Mouse (Mus musculus): Measurements from ENCODE around the gene Rtl10.
"Not testable (repeated sequence)": the region's sequence is repeated elsewhere in the genome, so short reads cannot be mapped to it uniquely, and the experiment has no call there.

The Rtl10 gene

DNA sequence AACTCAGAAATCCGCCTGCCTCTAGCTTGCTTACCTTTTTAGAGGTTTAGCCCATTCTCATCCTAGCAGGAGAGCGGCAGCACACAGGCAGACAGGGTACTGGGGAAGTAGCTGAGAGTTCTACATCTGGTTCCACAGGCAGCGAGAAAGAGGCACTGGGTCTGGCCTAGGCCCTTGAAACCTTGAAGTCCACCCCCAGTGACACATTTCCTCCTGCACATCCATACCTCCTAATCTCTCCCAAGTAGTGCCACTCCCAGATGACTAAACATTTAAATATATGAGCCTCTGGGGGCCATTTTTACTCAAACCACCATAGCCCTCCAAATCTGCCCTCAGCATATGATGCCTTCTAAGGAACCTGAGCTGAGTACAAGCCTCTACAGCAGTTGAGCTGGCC is 16.3 kb upstream of the Rtl10 start:
- no peak for DNase-seq (ENCODE audit: low spot score in 2 of 2)

- no peak for DNase-seq (ENCODE audit: low spot score in 2 of 2)
Measured at GRCm38 (mm10) chr16:18483839-18484238, 14.9 kb upstream of the Rtl10 start.

GRCm38 (mm10) chr16:18484386-18484785 is 14.3 kb upstream of the Rtl10 start:
- DNase-seq (ENCODE audit: low spot score in 2 of 2) = no peak

GRCm38 (mm10) chr16:18484794-18485435 is 13.8 kb upstream of the Rtl10 start:
- no peak for DNase-seq (ENCODE audit: low spot score in 2 of 2)

DNA sequence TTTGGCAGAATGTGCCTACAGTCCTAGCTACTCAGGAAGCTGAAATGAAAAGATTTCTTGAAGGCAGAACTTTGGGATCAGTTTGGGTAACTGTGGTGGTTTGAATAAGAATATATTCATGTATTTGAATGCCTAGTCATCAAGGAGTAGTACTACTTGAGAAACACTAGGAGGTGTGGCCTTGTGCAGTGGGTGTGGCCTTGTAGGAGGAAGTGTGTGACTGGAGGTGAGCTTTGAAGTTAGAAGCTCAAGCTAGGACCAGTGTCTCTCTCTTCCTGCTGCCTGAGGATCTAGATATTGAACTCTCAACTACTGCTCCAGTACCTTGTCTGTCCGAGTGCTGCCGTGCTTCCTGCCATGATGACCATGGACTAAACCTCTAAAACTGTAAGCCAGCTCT is 12.6 kb upstream of the Rtl10 start:
- no peak for DNase-seq (ENCODE audit: low spot score in 2 of 2)

DNA sequence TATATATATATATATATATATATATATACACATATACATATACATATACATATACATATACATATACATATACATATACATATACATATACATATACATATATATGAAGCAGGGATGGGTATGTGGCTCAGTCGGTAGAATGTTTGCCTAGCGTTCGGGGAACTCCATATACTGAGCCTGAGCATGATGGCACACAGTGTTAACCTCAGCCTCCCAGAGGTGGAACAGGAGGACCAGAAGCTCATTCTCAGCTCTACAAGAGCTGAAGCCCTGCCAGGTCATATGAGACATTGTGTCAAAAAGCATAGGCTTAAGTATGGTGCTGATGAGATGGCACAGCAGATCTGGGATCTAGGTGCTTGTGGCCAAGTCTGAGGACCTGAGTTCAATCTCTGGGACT is 8.4 kb upstream of the Rtl10 start:
- no peak for DNase-seq (ENCODE audit: low spot score in 2 of 2)

- DNase-seq (ENCODE audit: low spot score in 2 of 2) = no peak
Measured at GRCm38 (mm10) chr16:18490894-18491293, 7.8 kb upstream of the Rtl10 start.

- no peak for DNase-seq (ENCODE audit: low spot score in 2 of 2)
Measured at GRCm38 (mm10) chr16:18497865-18498515, 711 bp upstream of the Rtl10 start.

DNA sequence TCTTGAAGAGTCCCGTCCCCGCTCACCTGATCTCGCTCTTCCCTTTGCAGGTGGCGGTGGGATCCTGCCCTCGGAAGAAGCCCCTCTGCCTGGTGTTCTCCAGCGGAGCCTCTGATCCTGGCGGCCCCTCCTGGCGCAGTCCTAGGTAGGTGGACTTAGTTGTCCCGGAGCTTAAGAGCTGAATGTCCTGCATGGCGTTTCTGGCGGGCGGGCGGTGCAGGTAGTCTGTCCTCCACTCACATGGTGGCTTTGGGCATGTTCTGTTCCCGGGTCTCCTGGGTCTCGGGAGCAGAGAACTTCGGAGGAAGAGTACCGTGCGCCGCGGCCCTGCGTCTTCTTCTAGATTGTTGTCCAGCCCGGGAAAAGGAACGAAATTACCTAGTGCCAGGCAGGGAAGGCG is 295 bp downstream of the Rtl10 start:
- DNase-seq (ENCODE audit: low spot score in 2 of 2) = no peak

GRCm38 (mm10) chr16:18501531-18501930 is 2.8 kb downstream of the Rtl10 start:
- peak; percentile 48 to 51 for DNase-seq (ENCODE audit: low spot score in 2 of 2)

DNA sequence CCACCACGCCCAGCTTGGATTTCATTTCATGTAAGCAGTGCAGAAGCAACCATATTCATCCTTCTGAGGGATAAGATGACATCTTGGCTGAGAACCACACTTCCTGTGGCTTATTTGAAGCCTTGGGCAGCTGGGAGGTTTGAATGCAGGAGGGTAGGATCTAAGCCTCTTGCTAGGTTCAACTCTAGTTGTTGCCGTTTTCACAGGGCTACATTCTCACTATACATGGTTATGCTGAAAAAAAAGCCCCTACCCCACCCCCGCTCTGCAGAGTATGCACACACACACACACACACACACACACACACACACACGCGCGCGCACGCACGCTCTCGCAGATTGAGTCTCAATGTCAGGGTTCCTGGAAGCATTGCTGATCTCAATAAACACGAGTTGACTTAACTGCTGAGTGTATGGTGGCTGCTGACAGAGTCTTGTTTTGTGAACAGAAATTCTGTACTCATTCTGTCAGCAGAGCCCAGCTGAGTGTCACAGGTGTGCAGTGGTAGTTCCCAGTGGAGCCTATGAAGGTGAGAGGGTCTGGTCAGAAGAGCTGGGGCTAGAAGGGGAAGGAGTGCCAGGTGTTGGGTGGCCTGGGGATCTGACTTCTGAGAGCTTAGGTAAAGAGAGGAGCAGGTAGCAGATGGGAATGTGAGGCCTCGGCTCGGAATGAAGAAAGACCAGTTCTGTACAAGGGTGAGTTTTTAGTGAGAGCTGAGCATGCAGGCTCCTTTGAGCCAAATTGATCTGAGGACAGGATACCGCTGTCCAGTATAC is 5.1 kb downstream of the Rtl10 start:
- peak; percentile 57 to 60 for DNase-seq (ENCODE audit: low spot score in 2 of 2)

DNA sequence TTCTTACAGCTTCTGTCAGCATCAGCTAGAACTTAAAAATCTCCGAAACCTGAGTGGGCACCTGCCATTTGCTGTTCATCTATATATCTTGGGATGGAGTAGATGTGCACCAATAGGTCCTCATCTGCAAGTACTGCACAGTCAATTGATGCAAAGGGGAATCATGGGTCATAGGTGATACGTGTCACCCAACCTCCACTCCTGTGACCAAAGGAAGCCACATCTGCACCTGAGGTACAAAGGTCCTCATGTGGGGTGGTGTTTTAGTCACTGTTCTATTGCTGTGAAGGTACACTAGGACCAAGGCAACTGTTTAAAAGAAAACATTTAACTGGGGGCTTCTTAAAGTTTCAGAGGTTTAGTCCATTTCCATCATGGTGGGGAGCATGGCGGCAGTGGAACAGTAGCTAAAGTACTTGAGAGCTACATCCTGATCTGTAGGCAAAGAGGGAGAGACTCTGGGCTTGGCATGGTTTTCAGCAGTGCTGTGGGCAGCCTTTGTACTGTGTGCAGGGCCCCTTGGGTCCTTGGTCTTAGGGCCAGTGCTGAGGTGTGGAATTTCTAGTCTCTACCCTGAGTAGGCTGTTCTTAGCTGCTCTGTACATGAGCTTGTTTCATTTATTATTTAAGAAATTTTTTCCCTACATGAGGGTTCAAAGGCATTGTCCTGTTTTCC is 8.0 kb downstream of the Rtl10 start:
- DNase-seq (ENCODE audit: low spot score in 2 of 2) = no peak

GRCm38 (mm10) chr16:18507200-18507549 is 8.5 kb downstream of the Rtl10 start:
- no peak for DNase-seq (ENCODE audit: low spot score in 2 of 2)

DNA sequence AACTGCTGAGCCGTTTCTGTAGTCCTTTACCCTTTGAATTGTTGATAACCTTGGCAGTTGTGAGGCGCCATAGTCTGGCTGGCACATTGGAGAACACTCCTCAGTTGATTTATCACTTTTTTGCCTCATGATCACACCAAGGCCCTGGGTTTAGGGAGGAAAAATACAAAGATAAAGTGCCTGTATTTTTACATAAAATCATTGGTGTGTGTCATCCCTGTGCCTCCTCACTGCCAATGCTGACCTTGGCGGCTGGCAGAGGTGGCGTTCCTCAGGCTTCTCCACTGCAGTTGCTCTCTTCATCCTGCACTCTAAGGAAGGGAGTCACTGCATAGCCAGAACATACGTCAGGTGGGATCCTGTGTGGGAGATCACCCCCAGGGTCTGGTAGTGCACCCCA is 13.0 kb downstream of the Rtl10 start:
- no peak for DNase-seq (ENCODE audit: low spot score in 2 of 2)

GRCm38 (mm10) chr16:18513508-18513907 is 14.8 kb downstream of the Rtl10 start:
- no peak for DNase-seq (ENCODE audit: low spot score in 2 of 2)

GRCm38 (mm10) chr16:18518091-18518490 is 19.4 kb downstream of the Rtl10 start:
- peak; percentile 70 to 77 for DNase-seq (ENCODE audit: low spot score in 2 of 2)

GRCm38 (mm10) chr16:18523563-18524245 is 25.0 kb downstream of the Rtl10 start:
- DNase-seq (ENCODE audit: low spot score in 2 of 2) = no peak

DNA sequence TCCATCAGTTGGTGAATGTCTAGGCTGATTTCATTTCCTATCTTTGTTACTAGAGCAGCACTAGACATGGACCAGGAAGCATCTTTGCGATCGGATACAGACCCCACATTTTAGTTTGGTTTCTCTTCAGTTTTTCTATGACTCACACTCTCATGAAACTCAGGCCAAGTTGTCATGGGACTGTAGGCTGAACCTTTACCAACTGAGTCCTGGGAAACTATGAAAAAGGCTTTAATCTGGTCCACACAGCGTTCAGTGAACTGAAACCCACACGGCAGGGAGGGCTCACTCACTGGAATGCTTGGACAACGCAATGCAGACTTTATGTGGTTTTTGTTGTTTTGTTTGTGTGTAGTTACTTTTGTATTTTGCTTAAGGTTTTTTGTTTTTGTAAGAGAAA is 30.0 kb downstream of the Rtl10 start:
- no peak for DNase-seq (ENCODE audit: low spot score in 2 of 2)

DNA sequence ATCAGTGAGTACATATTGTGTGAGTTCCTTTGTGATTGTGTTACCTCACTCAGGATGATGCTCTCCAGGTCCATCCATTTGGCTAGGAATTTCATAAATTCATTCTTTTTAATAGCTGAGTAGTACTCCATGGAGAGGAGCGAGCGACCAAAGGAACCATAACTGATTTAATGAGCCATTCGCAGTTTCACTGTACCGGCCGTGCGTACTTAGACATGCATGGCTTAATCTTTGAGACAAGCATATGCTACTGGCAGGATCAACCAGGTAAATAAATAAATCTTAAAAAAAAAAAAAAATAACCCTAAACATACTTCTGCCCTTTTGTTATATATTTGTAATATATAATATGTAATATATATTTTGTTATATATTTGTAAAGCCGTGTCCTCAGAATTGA is 34.4 kb downstream of the Rtl10 start:
- DNase-seq (ENCODE audit: low spot score in 2 of 2) = not testable (repeated sequence)

- no peak for DNase-seq (ENCODE audit: low spot score in 2 of 2)
Measured at GRCm38 (mm10) chr16:18537407-18537990, 38.8 kb downstream of the Rtl10 start.

- no peak for DNase-seq (ENCODE audit: low spot score in 2 of 2)
Measured at GRCm38 (mm10) chr16:18539281-18539680, 40.6 kb downstream of the Rtl10 start.
